Mouse (Mus musculus): ENCODE data around the gene Gm43738.

Gm43738 gene

DNA sequence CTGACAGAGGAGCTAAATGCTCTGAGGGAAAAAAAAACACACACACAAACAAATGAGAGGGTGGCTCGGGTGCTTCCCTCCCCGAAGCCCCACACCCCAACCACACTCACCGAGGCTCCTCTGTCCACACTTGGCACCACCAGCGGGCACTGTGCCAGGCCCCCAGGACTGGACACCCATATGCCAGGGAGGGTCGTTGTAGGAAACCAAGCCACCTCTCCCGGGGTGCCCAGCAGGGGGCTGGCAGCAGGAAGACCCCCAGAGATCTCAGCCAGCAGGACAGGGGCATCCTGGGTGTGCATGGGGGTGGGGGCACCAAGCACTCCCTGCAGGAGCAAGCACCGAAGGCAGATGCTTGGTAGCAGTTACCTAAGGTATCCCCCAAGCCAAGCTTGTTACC is at the start of gene Gm43738:
Gm43738 (minus strand) TSS at position 289 of the 400 bp plus-strand sequence.
- DNase-seq: peak; percentile 64 to 69

GRCm38 (mm10) chr3:89148567-89148966 is 47.7 kb upstream of the Gm43738 start:
- DNase-seq: no peak

- DNase-seq: no peak
These were observed 47.0 kb upstream of the Gm43738 start for GRCm38 (mm10) chr3:89147979-89148311.

DNA sequence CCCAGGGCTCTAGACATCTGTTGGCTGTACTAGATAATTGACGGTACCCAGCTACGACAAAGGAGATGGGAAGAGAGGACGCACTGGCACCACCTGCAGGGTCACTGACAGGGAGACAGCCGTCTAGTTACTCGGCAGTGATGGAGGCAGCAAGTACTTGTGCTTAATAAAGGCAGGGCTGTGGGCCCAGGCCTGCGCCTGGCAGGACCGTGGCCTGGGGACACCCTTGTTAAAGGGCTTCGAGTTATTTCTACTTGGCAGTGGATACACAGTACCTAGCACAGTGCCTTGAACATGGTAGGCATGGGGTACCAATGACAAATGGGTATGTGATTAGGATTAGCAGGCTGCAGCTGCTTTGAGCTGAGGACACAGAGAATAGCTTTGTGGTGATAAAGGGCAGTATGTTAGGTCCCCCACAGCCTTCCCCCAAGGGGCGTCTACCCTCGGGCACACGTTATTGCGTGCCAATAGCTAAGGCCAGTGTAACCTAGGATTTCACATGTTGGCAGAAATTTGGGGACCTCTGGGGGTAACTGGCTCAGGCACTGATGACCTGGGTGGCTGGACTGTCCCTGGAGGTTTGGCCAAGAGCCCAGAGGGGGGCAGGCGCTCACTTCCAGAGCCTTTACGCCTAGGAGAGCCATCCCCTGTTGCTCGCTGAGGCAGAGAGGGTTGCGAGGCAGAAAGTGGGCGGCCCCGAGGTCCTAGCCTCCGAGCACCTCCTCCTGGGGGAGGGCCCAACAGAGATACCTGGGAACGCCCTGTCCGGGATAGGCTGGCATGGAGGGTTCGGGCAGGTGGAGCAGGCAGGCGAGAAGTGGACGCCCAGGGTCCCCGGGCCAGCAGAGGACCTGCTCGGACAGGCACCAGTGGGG is 46.4 kb upstream of the Gm43738 start:
- DNase-seq: peak in 1 of 2 experiments; percentile 20

DNA sequence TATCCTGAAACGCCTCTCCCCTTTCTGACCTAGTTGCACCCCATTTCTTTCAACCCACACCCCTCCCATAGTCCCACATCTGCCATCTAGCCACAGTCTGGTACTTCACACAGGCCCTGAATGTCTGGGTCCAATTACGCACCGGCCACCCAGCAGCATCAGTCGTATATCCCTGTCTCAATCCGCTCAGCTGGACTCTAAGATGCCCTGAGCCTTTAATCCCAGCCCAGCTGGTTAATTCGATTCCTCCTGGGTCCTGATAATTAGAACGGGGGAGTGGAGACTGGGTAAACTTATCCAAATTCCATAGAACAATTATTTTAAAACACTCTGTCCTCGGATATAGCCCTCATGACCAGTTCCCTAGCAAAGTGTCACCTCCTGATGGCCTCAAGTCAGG is 44.7 kb upstream of the Gm43738 start:
- no peak for DNase-seq

DNA sequence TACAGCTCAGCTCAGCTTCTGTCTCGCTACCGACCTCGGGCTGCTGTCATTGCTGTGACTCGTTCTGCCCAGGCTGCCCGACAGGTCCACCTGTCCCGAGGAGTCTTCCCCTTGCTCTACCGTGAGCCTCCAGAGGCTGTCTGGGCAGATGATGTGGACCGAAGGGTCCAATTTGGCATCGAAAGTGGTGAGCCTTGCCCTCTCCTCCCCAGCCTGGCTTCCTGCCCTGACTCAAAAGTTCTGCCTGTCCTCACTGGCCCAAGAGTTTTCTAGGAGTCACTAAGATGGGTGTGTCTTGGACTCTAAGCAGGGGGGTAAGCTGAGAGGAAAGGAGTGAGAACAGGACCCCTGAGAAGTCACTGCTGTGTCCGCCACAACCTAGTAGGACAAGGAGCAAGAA is 43.9 kb upstream of the Gm43738 start:
- no peak for DNase-seq

DNA sequence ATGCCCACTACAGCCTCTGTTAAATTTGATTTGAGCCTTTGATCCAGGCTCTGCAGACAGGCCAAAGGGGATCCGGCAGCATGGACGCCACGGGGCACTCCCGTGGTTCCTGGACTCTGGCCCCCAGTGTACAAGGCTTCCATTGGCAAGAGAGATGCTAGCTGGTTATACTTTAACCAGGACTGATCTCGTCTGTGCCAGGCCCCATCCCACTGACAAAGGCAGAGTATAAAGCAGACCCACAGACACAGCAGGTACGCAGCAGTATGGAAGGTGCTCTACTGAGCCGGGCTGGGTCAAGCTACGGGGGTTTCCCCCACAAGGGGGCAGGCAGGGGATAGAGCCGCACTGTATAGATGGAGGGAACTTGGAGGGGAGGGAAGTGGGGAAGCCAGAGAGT is 35.5 kb upstream of the Gm43738 start:
- no peak for DNase-seq

DNA sequence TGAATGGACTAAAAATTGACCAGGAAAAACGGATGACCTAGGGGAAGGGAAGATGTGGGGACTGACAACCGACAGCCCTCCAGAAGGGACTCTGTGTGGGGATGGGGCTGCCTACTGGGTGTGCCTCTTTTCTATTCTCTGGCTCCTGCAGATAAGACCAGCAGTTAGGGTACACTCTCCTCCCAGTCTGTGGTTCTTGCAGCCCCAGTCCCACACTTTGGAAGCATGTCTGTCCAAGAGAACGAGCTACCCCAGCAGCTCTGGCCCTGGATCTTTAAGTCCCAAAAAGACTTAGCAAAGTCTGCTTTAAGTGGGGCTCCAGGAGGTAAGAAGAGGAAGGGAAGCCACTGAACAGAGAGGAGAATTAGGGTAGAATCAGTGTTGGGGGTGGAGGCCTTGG is 35.1 kb upstream of the Gm43738 start, which contains the start of gene Pklr:
Pklr (plus strand) TSS at position 185 of the 400 bp plus-strand sequence.
- no peak for DNase-seq

DNA sequence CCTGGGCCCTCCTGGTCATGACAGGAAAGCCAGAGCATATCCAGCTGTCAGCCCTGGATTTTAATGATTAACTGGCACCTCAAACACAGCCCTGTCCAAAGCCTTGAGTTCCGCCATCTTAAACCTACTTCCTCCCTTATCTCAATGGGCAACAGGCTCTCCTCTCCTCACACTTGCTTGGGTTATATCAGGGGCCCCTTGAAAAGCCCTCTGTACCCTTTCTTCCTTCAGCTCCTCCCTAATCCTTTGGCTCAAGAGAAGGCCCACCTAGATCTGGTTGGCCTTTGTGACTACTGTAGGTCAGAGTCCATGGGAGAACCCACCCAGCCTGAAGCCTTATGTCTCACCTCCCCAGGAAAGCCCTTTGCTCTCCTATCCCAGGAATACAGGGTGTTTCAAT is 32.9 kb upstream of the Gm43738 start:
- no peak for DNase-seq

GRCm38 (mm10) chr3:89133063-89133450 is 32.2 kb upstream of the Gm43738 start:
- no peak for DNase-seq

DNA sequence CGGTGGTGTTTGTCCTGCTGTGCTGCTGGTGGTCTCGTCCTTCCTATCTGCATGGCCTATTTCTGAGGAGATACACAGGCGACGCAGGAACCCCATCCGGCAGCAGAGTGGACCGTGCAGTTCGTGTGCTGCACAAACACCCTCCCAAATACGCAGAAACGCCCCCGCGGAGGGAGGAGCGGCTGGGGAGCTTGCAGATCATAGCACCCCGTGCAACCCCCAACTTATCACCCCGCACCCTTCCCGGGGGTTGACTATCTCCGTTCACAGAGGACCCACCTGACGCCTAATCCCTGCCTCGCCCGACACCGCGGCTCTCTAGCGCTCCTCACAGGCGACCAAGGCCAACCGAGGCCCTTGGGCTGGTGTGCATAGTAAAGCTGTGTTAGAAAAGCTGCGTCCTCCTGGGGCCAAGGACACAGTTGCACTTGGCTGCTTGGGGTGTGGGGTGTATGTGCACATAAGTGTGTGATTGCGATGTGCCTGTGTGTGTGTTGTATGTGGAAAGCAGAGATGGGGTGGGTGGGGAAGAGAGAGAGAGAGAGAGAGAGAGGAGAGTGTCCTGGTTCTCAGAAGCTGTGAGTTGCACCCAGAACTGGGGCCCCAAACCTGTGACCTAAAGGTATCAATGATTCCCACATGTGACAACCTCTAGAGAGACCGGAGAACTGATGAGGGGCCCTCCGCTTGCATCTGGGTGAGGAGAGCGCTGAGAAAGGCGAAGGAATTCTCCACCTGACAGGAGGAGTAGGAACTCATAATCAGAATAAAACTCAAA is 31.6 kb upstream of the Gm43738 start:
- DNase-seq: peak; percentile 62 to 66

DNA sequence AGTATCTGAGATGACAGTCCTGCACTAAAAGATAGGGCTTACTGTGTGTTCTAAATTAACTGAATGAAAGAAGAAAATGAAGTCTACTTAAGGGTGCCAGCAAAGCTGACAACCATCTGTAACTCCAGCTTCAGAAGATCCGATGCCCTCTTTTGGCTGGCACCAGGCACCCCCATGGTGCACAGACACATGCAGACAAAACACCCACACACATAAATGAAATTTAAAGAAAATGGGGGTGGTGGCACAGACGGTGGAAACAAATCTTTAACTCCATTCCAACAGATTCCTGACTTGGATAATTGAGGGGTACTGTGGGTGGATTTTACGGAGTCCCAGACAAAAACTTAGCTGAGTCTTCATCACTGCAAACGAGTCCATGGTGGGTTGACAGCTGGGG is 30.9 kb upstream of the Gm43738 start:
- peak in 1 of 2 experiments; percentile 35 for DNase-seq

GRCm38 (mm10) chr3:89129908-89130307 is 29.0 kb upstream of the Gm43738 start:
- no peak for DNase-seq

DNA sequence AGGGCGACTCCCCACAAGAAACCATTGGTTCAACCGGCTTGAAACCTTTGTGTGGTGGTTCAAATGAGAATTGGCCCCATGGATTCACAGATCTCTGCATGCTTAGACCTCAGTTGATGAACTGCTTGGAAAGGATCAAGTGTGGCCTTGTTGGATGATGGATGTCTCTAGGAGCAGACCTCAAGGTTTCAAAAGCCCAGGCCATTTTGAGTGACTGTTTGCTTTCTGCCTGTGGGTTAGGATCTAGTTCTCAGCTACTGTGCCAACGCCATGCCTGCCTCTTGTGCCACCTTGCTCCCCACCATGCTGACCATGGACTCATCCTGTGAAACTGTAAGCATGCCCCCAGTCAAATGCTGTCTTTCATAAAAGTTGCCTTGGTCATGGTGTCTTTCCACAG is 25.1 kb upstream of the Gm43738 start:
- DNase-seq: no peak

DNA sequence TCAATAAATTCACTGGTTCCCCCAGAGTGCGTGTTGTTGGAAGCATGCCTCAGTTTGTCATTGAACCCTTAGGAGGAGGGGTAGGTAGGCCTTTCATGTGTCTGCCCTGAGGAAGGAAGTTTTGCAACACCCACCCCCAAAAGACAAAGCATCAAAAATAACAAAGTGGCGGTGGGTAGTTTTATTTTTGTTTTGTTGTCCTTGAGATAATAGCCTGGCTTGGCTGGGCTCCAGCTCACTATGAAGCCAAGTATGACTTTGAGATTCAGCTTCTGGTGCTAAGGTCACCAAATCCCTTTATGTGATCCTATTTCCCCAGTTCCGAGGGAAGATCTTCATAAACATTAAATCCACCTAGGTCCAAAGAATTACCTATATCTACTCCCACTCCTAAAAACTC is 23.3 kb upstream of the Gm43738 start:
- DNase-seq: no peak

GRCm38 (mm10) chr3:89123313-89123712 is 22.4 kb upstream of the Gm43738 start:
- no peak for DNase-seq

DNA sequence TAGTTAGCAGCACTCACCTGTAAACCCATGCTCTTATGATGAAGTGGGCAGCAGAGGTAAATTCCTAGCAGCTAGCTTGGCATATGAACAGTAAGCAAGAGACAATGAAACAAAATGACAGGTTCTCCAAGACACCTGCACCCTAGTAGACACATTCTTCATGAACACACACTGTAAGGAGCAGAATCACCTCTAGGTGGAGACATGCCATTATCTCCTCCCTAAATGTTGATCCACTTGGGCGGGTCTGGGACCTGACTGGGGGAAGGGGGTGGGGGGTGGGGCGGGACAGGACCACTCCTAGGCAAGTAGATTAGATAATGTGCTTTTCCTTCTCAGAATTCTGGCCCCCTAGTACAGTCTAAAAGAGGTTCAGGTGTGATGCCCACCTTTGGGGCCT is 14.6 kb upstream of the Gm43738 start:
- peak; percentile 64 to 75 for DNase-seq

- no peak for DNase-seq
These were observed 12.2 kb upstream of the Gm43738 start for GRCm38 (mm10) chr3:89113058-89113457.

DNA sequence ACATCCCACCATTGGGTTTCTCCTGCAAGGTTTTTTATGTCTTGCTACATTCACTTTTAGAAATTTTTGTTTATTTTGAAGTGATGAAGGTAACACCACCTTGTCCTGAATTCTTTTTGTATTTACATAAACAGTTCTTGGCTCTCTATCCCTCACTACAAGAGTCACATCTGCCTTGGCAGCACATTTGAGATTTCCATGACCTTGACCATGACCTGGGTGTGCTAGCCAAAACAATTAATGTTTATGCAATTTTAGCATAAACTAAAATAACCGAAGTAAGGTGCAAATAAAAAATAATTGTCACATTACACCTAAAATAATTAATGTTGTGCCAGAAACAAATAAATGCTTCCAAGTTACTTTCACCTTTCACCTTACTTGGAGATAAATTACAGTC is 7.2 kb upstream of the Gm43738 start:
- DNase-seq: no peak

DNA sequence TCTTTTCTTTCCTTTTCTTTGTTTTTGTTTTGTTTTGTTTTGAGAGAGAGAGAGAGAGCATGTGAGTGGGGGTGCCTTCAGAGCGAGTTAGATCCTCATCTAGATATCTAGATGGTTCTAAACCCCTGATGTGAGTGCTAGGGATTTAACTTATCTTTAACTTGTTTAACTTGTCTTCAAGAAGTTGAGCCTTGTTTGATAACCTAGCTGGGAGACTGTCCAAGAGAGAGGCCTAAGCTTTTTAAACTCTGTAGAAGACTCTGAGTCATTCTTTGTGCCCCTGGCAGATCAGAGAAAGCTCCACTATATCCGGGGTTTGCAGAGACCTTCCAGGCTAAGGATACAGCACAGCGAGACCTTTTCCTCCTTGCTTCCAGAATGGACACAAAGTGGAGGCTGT is 6.6 kb upstream of the Gm43738 start:
- DNase-seq: no peak

GRCm38 (mm10) chr3:89106881-89107280 is 6.0 kb upstream of the Gm43738 start:
- no peak for DNase-seq

DNA sequence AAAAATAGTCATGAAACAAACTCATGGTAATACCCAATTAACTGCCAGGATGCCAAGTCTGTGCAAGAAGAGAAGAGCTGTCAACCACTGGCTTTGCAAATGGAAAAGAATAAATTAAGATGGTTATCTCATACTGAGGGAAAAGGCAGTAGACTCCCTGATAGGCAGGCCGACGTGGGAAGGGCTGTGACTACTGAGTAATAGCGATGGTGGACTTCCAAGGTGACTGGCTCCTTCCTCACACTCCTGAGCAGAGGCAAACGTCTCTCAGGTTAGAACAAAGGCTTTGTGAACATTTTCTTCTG is 2.3 kb upstream of the Gm43738 start:
- DNase-seq: no peak

GRCm38 (mm10) chr3:89102495-89103290 is 1.8 kb upstream of the Gm43738 start:
- no peak for DNase-seq

Measured in cerebellum, postnatal 10 days (tissue).